Mouse (Mus musculus): Measurements from ENCODE around the gene Igf2bp3.
A peak's percentile ranks its signal among the peaks of the same experiment; 100 is the strongest.

GRCm38 (mm10) chr6:49228126-49228679, 13.4 kb upstream of the Igf2bp3 start:
- TF ChIP-seq CTCF (IDR thresholded peaks at IDR 0.05; ENCODE audit: low read depth, low read length) (peak; percentile 68), POLR2A (IDR thresholded peaks at IDR 0.05; ENCODE audit: insufficient read depth, low read length) (no peak), EP300 (IDR thresholded peaks at IDR 0.05; ENCODE audit: insufficient read depth, low read depth, low read length) (no peak)
